Mouse (Mus musculus): ENCODE measurements around the gene Rps21. TPM values are rescaled to one million over a fixed set of nuclear protein-coding genes. Genes with fewer than 3 reads are reported as not detected.

Rps21 gene
- 1,124 TPM for polyA plus RNA-seq (2015; fragmentation: Illumina TruSeq; extraction: RNeasy Lipid Tissue Mini Kit (QIAGEN cat#74804); ENCODE audit: insufficient read depth, low replicate concordance)

DNA sequence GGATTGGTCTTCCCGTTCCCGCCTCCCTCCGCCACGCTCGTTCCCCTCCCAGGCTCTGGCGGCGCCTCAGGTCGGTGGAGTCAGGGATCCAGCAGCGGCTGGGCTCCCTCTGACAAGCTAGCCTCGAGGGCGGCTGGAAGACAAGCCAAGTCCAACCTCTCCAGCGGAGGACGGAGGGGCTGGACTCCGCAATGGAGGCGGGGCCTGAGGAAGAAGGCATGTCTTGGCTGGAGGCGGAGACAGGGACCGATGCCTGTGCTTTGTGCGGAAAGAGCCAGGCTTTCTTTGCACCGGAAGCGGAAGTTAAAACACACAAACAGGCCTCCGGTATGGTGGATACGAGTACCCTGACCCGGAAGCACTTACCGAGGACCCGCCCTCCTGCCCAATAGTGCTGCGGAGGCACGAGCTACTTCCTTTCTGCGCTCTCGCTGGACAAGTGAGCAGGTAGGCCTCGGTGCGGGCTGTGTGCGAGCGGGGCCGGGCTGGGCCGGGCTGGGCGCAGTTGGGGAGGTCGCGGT is at the start of gene Rps21:
Rps21 (plus strand) TSS at position 377 of the 521 bp plus-strand sequence.

DNA sequence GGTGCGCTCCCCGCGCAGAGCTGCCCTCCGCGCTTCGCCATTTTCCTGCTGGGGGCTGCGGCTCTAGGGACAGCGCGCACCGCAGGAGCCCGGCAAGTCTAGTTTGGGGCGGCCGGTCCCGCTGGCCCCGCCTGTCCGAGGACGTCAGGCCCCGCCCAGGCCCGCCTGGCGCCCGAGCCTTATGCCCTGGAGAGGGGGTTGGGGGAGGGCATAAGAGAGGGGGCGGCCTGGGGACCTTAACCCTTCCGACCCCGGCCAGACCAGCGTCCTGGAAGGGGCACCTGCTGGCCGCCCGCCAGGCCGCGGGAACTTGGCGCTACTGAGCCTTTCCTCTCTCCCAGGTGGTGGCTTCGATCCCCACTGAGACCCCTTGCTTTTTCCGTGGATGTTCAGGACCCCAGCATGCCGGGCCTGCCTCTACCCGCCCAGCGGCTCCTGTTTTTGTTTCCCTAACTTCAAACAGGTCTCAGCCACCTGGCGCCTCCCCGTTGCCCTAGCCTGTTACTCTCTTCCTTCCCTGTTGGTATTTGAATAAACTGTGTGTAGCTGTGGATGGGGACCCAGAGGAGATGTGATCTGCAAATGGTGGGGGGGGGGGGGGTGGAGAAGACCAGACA is 31.3 kb upstream of the Rps21 start, which contains the start of gene Lama5:
Lama5 (minus strand) TSS at position 98 of the 617 bp plus-strand sequence.

DNA sequence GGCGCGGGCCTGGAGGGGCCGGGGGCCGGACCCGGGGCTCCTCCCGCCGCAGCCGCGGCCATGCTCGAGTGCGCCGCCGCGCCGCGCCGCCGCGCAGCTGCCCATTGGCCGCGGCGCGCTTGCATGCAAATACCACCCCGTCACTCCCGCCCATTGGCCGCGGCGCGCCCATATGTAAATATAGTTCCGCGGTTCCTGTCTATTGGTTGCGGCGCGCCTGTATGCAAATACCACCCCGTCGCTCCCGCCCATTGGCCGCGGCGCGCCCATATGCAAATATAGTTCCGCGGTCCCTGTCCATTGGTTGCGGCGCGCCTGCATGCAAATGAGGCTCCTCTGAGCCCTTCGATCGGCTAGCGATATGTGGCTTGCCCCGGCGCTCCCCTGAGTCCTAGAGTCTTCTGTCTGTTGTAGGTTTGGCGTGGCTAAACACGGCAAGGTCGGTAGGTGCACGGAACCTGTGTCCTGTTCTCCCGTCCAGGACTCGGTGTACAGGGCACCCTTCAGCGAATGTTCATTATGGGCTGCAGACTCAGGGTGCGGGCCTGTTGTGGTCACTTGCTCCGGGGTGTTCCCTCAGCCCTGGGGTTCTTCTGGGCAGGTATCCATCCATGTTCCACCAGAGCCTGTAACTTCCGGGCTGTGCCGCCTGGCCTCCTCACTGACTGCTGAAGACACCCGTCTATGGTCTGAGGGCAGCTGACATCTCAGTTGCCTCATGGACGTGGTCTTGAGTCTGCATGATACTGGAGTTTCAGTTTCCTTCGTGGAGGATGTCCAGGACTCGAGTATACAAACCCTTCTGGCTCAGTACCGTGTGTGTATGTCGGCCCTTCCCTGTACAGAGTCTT is 16.4 kb downstream of the Rps21 start, which contains the start of gene Cables2:
Cables2 (minus strand) TSS at position 103 of the 851 bp plus-strand sequence.

DNA sequence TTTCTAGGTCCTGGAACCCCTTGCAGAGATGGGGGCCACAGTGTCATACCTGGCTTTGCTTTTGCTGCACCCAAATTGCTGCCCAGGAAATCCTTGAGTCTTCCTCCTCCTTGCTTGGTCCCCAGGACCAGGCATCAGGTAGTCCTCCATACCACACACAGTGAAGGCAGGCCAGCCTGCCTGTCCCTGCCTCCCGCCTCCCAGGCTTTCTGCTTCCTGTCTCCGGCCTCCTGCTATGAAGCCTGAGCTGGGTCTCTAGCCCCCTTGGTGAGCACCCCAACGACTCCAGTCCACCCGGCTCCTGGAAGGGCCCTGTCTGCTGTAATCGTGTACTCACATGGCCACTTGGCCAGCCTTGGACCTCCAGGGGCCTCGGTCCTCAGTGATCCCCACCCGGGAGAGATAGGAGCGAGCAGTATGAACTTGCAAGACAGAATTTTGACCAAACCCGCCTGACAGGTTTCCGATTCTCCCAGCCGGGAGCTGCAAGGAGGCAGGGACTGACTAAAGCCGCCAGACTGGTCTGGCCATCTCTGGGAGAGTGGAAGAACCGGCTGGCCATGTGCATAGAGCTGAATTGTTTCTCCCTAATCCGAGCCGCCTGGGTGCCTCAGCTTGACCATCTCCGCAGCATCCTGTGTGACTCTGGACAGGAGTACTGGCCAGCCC is 32.4 kb downstream of the Rps21 start, which contains the start of gene Rbbp8nl:
Rbbp8nl (minus strand) TSS at position 440 of the 669 bp plus-strand sequence.

Other genes with a start within 250 kb of the Rps21 start
- gene Lsm14b, start 232.4 kb upstream of the Rps21 start, polyA plus RNA-seq (2015; fragmentation: Illumina TruSeq; extraction: RNeasy Lipid Tissue Mini Kit (QIAGEN cat#74804); ENCODE audit: insufficient read depth, low replicate concordance): 33.6 TPM
- 201 TPM for gene Psma7, start 214.9 kb upstream of the Rps21 start, polyA plus RNA-seq (2015; fragmentation: Illumina TruSeq; extraction: RNeasy Lipid Tissue Mini Kit (QIAGEN cat#74804); ENCODE audit: insufficient read depth, low replicate concordance)
- 7.9 TPM for gene Ss18l1, start 214.9 kb upstream of the Rps21 start, polyA plus RNA-seq (2015; fragmentation: Illumina TruSeq; extraction: RNeasy Lipid Tissue Mini Kit (QIAGEN cat#74804); ENCODE audit: insufficient read depth, low replicate concordance)
- 17.9 TPM for gene Mtg2, start 186.8 kb upstream of the Rps21 start, polyA plus RNA-seq (2015; fragmentation: Illumina TruSeq; extraction: RNeasy Lipid Tissue Mini Kit (QIAGEN cat#74804); ENCODE audit: insufficient read depth, low replicate concordance)
- gene Hrh3, start 152.9 kb upstream of the Rps21 start, polyA plus RNA-seq (2015; fragmentation: Illumina TruSeq; extraction: RNeasy Lipid Tissue Mini Kit (QIAGEN cat#74804); ENCODE audit: insufficient read depth, low replicate concordance): not detected
- 30.4 TPM for gene Osbpl2, start 138.1 kb upstream of the Rps21 start, polyA plus RNA-seq (2015; fragmentation: Illumina TruSeq; extraction: RNeasy Lipid Tissue Mini Kit (QIAGEN cat#74804); ENCODE audit: insufficient read depth, low replicate concordance)
- gene Adrm1, start 85.9 kb upstream of the Rps21 start, polyA plus RNA-seq (2015; fragmentation: Illumina TruSeq; extraction: RNeasy Lipid Tissue Mini Kit (QIAGEN cat#74804); ENCODE audit: insufficient read depth, low replicate concordance): 43.0 TPM
- 2.7 TPM for gene Lama5, start 31.5 kb upstream of the Rps21 start, polyA plus RNA-seq (2015; fragmentation: Illumina TruSeq; extraction: RNeasy Lipid Tissue Mini Kit (QIAGEN cat#74804); ENCODE audit: insufficient read depth, low replicate concordance)
- gene Cables2, start 16.1 kb downstream of the Rps21 start, polyA plus RNA-seq (2015; fragmentation: Illumina TruSeq; extraction: RNeasy Lipid Tissue Mini Kit (QIAGEN cat#74804); ENCODE audit: insufficient read depth, low replicate concordance): 47.4 TPM
- not detected for gene Rbbp8nl, start 32.5 kb downstream of the Rps21 start, polyA plus RNA-seq (2015; fragmentation: Illumina TruSeq; extraction: RNeasy Lipid Tissue Mini Kit (QIAGEN cat#74804); ENCODE audit: insufficient read depth, low replicate concordance)
- not detected for gene Gata5, start 77.3 kb downstream of the Rps21 start, polyA plus RNA-seq (2015; fragmentation: Illumina TruSeq; extraction: RNeasy Lipid Tissue Mini Kit (QIAGEN cat#74804); ENCODE audit: insufficient read depth, low replicate concordance)
- gene Slco4a1, start 198.9 kb downstream of the Rps21 start, polyA plus RNA-seq (2015; fragmentation: Illumina TruSeq; extraction: RNeasy Lipid Tissue Mini Kit (QIAGEN cat#74804); ENCODE audit: insufficient read depth, low replicate concordance): 2.9 TPM
- gene Ntsr1, start 242.6 kb downstream of the Rps21 start, polyA plus RNA-seq (2015; fragmentation: Illumina TruSeq; extraction: RNeasy Lipid Tissue Mini Kit (QIAGEN cat#74804); ENCODE audit: insufficient read depth, low replicate concordance): not detected